Mouse (Mus musculus): ENCODE data around the gene Ralgapa2.

Ralgapa2 gene

DNA sequence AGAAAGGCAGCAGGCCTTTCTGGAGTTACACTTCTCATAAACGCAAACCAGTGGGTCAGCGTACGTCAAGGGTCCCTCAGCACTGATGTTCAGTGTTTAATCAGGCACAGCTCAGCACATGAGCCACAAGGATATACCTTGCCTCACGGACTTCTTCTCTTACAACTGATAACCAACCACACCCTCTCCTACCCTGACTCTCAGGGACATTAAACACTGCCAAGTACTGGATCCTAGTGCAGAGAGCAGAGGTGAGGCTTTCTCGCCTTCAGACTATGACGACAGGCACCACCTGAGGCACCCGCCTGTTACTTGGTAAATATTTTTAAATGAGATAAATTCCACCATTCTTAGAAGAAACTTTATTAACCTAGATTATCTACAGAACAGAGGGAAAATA lies 85.8 kb downstream of the Ralgapa2 start:
- no peak for DNase-seq

DNA sequence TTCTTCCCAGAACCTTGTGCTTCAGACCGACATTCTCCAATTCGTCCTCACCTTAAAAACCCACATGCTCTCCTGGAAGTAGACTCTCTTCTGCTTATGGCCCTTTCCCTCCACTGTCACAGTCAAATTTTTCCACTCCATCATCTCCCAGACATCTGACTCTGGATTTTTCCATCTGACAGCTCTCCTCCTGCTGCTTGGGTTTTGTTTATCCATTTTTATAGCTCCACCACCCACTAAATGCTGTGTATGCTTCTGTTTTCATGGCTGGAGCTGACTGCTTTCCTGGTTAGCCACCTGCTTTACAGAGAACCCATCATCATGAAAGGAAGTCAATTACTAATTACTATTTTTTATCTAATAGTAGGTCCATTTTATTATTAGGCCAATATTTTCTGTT lies 86.9 kb downstream of the Ralgapa2 start:
- DNase-seq = no peak

DNA sequence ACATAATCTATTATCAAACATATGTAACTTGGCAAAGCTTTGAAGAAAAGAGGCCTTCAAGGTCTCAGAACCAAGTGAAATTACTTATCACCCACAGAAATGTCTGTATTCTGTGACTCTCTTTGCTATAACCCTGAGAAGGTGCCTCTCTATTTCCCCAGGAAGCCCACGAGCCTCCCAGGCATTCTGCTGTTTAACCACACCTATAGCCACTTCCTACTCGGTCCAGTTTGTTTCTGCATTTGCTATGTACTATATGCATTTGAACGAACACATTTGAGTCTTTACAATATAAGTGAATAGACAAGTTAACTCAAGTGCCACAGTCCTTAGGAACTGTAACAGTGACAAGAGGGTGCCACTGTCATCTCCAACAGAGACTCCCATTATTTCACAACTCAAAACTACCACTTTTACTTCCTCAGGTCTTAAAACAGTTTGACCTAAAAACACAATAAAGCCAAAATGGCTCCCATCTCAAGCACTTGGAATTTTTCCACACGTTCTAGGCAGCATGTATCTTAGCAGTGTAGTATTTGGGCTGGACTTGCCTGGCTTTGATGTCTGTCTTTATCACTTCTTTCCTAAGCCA lies 88.3 kb downstream of the Ralgapa2 start:
- no peak for DNase-seq

DNA sequence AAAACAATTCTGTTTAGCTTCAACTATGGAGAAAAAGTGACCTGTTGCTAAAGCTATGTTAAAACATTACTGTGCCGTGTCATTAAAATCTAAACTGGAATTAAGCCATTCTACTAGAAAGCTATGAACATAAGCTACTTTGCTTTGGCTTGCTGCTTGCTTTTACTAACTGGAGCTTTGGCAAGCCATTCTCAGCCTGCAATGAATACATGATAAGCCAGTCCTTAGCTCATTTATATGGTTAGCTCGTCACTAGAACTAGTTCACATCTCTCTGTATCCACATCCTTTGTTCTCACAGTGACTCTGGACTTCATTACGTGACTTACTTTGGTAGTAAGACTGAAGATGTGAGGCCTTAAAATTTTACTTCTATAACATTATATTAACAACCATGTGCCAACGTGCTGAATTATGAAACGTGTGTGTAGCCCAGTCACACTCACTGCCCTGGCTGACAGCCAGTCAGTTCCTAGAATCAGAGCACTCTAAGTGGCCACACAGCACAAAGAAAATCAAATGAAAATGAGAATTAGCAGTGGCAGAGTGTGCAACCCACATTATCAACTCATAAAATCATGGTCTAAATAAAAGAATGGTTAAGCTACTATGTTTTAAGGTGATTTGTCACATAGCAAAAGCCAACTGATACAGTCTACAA lies 89.0 kb downstream of the Ralgapa2 start:
- no peak for DNase-seq

DNA sequence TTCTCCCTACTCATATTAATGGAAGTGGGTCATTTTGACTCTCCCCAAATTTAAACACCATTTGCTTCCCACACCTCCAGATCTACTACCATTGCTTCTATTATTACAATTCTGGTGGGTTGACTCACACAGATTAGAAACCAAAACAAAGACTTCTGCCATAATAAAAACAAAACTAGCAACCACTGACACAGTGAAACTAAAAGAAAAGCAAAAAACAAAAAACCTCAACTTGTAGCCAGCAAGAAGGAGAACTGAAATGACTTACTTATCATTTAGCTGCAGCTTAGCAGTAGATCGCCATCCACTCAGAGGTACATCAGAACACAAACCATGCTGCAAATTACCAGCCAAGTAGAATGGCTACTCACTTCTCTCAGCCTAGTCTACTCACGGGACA lies 95.9 kb downstream of the Ralgapa2 start:
- DNase-seq = no peak

DNA sequence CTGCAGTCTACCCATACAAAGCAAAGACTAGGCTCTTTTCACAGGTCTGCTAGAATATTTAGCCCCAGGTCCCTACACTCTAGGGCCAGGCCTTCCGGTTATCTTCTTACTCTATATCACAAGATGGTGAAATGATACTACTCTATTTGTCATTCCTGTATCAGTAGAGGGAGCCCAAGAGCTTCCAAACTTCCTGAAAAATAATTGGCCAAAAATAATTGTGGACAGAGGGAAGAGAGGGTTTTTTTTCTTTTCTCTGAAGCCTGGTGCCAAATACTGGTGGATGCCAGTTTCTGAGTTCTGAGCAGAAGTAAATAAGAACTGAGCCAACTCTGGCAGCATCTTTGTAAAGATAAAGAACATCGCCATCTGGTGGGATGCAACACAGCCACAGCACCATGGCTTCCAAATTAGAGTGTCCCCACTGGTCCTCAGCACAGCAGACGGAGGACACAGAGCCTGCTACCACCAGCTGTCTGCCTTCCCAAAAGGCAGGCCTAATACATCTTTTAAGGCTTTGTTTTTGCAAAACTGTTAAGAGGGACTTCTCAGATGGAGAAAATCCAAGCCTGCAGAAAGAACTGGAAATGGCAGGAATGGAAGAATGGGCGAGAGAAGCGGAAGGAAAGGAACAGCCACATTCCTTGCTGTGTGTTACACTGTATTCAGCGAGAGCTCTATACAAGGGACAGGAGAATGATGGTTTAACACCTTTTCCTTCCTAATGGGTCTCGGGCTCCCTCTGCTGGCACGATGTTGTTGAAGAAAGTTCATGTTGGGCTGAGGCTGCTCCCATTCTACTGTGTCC lies 97.5 kb downstream of the Ralgapa2 start:
- peak; percentile 82 for DNase-seq

DNA sequence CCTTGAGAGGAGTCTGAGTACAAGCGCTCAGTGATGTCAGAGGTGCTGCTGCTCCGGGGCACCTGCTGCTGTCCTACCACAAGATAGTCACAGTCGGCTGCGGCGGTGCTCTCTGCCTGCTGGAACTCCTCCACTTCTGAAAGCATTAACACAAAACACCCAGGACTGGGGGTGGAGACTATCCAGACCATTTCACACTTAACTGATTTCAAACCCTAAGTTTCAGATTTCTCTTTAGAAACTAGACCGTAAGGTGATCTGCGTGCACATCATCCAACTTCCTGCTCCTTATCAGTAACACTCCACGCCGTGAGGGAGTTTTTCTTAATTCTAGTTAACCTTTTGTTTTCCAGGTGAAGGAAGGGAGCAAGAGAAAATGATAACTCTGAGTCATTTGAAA lies 99.4 kb downstream of the Ralgapa2 start:
- no peak for DNase-seq

DNA sequence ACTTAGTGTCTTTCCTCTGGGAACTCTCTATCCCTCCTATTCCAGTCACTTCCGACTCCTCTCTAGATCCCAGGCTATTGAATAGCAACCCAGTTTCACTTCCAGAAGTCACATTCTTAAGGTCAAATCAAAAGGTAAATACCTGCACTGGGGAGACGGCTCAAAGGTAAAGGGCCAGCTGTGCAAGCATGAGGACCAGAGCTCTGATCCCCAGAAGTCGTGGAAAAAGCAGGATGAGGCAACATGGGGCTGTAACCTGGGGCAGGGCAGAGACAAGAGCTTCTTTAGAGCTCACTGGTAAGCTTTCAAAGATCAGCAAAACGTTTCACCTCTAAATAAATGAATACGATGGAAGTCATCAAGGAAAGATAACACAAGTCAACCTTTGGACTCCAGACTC lies 100.2 kb downstream of the Ralgapa2 start:
- DNase-seq = no peak

DNA sequence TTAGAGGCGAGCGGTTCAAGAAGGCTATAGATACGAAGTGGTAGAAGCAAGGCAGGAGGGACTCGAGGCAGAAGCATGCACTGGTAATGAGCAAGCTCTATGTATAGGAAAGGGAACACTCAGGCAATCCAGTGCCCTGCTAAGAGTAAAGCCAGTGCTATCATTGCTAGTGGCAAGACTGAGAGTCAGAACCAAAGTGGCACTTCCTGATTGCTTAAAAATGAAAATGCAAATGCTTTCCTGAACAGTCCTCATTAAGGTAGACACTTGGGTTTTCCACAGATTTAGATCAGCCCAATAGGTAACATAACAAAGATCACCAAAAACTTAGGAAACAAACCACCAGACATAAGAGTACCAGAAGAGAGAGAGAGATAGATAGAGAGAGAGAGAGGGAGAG lies 105.1 kb downstream of the Ralgapa2 start:
- no peak for DNase-seq

DNA sequence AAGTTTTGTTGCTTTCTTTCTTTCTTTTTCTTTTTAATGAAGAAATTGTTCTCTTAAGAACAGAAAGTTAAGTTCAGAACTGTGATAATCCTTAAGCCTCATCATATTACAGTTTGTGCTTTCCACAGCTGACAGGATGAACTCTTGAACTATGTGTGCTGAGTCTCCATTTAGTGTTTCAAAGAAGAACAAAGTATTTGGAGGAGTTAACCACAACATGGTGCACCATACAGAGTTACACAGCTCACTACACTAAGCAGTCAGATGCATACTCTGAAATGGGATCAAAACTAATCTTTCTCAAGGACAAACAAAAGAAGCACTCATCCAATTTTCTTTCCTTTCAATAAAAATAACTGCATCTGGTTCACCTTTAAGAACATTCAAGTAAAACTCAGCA lies 110.6 kb downstream of the Ralgapa2 start:
- no peak for DNase-seq

DNA sequence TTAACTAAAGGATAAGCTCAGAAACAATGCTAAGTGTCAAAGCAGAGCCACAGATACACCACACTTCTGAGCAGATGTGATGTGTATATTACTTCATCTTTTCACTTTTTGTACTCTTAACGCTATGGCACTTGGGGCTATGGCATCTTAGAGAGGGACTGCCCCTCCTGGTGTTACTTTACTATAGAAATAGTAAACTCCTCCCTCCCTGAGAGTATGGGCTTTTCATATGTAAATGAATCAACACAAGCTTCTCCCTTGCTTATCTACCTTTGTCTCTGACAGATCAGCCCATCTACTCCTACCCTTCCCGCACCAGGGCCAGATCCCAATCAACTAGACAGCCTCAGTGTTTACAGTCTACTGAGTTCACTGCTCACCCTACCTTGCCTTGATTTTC lies 111.4 kb downstream of the Ralgapa2 start:
- no peak for DNase-seq

DNA sequence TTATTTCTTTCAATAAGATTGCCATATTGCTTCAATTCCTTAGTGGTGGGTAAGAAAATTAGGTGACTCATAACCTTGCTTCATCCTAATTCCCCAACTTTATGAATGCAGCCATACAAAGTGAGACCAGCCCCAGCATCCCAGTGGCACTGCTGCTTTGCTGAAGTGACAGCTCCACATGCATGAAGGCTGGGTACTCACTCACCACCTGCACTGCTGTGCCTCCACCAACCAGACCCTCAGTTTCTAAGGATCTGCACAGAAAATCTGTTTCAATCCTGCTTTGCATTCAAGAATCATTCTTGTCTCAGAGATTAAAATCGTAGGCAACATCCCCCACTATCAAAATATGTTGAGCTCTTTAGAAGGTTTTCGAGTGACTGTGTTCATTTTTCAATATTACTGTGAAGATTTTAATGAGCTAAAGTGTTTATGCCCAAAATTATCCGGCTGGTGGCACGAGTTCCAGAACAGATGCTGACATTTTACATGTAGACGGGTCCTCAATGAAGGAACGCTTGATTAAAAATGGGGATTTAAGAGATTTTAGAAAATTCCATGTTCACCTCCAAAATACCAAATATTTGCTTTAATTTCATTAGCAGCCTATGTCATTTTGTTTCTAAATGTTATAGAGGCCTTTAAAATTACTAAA lies 113.8 kb downstream of the Ralgapa2 start:
- no peak for DNase-seq

DNA sequence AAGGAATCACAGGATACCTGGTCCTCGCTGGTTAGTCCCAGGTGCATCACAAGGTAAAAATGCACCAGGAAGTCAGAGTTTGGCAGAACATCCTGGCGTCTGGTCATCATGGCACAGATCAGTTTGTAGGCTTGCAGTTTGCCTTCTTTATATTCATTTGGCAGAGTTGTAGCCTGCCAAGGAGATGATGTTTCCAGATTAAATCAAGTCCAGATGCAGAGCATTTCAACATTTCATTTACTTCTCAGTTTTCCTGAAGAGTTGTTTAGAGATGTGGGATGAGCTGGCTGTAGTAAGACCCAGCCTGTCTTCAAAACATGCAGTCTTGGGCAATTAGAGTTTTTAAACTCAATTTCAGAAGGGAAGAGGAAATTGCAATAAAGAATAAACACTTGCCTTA lies 124.9 kb downstream of the Ralgapa2 start:
- no peak for DNase-seq

DNA sequence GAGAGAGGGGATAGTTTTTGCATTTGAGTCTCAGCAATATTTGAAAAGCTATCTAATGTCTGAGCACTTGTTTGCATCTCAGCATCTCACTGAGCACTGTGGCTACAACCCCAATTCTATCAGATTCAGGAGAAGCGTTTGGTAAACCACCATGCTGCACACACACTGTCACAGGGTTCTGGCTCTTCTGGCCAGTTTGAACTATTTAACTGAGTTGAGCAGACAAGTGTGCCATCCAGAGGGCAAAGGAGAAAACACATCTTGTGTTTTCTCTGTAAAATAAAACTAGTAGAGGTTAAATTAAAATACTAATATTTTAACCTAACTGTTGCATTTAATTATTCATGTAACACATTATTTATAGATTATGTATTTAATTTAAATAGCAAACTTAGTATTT lies 127.6 kb downstream of the Ralgapa2 start:
- DNase-seq = no peak

DNA sequence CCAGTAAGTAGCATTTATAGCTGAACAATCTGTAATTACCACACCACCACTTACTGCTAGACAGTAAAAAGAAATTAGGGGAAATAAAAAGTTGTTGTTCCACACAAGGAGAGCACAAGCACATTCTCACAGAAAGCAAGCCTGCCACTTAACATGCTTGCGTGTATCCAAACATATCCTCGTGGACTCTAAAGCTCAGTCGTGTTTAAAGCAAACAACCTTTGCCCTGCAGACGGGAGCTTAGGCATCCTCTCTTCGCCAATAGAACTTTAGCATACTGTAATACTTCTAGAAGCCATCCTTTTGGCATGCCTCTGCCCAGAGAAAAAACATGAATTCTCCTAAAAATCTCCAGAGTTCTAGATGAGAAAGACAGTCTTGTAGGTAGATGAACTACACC lies 135.9 kb downstream of the Ralgapa2 start:
- DNase-seq = no peak

DNA sequence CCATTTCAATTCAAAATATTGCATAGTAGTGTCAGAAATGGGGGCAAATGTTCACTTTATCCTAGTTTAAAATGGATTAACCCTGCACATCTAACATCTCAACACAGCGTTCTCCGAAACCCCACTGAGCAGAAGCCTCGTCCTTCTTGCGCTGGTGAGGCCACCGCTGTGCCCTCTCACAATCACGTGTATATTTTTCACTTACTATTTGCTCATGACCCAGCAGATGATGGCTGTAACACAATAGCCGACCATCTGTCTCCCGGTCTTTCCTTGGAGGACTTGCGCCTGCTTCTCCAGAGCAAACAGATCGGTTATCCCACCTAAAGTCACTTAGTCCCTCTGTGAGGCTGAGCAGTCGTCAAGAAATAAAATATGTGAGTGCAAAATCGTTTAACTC lies 146.0 kb downstream of the Ralgapa2 start:
- peak; percentile 34 for DNase-seq

DNA sequence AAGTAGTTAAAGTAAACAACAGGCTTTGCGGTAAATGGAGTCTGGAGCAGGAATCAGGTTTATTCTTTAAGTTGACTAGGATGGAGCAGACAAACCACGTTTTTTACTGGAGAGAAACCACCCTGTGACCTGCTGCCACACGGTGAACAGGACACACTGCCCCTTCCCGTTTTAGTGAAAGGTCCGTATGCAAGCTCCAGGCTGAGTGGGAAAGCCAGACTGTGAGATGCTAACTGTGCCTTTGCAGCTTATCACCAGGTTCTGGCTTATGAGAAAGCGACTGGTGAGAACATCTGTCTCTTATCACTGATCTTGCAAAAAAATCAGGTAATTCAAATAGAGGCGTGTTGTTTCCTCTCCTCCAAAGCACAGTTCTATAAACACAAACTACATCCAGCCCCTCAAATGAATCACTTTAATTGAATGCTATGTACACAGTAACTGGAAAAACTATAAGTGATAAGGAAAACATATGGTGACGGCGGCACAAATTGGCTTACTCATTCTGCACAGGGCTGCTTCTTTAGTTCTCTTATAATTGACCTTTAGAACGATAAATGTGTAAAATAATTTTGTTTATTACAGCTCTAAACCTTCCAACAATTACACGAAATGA lies 146.7 kb downstream of the Ralgapa2 start:
- no peak for DNase-seq

DNA sequence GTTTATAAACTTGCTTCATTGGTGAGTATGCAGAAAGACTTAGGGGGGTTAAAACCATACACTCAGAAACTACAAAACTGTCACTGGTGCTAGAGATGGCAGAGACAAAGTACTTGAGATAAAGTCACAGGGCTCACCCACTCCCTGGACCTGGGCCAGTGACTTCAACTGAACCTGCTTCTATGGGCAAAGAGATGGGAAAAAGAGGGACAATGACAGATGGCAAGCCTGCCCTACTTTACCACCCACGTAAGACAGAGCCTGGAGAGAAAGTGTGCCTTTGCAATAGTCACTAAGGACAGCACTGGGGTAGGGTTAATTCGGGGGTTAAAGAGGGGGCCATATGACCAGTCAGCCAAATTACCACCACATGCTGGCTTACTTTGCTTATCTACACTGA lies 148.7 kb downstream of the Ralgapa2 start:
- DNase-seq = peak; percentile 70

DNA sequence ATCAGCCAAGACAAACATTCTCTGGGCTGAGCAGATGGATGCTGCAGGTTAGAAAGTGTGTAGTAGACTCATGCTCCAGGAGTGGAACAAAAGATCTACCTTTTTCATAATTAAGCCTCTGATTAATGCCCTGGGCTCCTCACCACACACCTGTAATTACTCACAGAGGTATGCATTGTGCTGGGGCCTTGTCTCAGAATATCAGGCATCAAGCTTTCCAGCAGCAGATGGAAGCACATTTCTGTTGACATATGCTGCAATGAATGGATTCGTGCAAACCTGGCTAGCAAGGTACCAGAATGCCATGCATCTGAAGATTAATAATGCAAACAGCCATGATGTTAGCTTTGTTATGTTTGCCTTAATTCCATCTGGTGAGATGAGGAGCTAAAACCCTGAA lies 149.2 kb downstream of the Ralgapa2 start:
- DNase-seq = peak; percentile 33

DNA sequence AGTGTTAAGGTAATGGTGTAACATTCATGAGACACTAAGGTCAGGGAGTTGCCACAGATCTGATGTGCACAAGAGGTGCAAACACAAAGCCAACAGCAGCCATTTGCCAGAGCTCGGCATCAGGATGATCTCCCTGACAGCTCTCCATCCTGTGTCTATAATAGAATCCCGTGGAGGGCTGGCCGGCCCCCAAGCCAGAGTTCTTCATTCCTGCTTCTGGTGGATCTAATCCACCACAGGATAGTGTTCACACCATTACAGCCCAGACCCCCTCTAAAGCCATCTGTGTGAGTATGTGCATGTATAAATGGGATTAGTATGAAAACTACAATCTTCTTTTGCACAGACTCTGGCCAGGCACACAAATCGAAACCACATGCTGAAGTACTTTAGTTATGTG lies 150.2 kb downstream of the Ralgapa2 start:
- DNase-seq = no peak

DNA sequence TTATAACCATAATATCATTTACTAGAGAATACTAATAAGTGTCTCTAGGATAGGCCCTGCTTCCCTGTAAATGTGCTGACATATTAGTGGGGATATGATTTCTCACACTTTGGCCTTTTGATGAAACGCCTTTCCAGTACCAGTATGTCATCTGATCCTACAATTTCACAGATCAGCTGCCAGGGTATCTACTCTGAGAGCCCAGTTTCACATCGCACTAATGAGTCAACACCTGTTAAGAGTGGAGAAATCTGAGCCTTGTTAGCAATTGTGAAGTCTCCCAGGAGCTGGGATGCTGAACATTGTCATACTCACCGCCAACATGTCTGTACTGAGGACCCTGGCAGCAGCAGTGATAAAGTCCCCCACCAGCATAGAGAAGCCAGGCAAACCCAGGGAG lies 151.1 kb downstream of the Ralgapa2 start:
- no peak for DNase-seq

DNA sequence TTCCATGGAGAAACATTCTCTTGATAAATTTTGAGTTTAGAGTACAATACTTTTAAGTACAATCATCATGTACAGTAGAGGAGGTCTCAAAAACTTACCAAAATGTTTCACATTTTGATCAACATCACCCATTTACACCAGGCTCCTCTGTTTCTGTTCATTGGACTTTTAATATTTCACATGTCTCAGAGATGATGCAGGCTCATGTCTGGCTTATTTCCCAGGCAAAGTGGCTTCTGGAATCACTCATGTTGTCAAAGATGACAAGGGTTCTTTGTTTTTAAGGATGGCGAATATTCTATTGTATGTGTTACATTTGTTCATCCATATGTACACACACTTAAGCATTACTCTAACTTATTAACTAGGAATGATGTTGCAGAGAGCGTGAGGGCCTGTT lies 152.5 kb downstream of the Ralgapa2 start:
- DNase-seq = no peak

DNA sequence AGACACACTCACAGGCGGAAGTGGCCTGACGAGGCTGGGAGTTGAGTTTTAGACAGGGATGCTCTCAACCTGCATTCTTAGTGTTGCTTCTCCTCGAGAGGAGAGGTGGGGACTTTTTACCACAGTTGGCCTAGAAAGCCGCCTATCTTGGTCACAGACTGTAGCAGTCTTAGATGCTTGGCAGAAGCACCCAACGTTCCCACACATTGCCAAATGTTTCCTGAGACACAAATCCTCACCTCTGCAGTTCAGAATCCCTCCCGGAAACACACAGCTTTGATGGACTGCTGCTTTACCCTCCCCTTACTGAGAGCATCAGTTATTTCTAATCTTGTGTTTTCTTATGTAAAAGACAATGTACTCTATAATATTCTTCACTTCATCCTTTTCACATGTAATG lies 155.6 kb downstream of the Ralgapa2 start:
- DNase-seq = no peak
